Mouse (Mus musculus): ENCODE data around the gene Mtus2. TPM values are rescaled to one million over a fixed set of nuclear protein-coding genes. Genes with fewer than 3 reads are reported as not detected.

Mtus2 gene
- polyA plus RNA-seq, 1 experiment from 2014 or later = 18.1 TPM

DNA sequence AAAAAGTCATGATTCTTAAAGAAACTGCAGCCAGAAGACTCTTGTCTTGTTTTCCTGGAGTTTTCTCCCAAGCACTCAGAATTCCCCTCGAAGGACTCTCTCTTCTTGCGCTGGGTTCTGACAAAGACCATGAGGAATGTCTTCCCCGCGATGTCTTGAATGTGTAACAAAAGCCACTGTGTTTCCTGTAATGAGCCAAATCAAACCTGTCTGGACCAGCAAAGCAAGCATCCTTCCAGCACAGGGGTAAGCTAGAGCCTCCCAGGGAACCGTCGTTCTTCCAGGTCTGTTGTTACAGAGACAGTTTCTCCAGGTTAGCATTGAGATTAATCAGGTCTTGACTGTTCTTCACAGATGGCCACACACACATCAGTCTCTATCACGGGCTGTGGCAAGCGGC, 321.1 kb downstream of the Mtus2 start:
- Histone ChIP-seq H3K4me2 (replicated peaks; ENCODE audit: low read depth, low read length) (no peak overlapping the region), H3K9me3 (ENCODE audit: control insufficient read depth, low read depth, low read length) (no peaks in the 10 kb centered on the region), H3K4me3 (ENCODE audit: low read depth, low read length) (no peak overlapping the region), H3K36me3 (ENCODE audit: control insufficient read depth, insufficient read depth, low read length) (no peaks in the 10 kb centered on the region), H3K9ac (replicated peaks; ENCODE audit: low read depth, low read length) (no peak overlapping the region), H3K27ac (ENCODE audit: low read length) (no peak overlapping the region), H3K4me1 (ENCODE audit: control insufficient read depth, insufficient read depth, low read length) (no peaks in the 10 kb centered on the region), H3K27me3 (ENCODE audit: control insufficient read depth, insufficient read depth, low read length) (no peaks in the 10 kb centered on the region)
- 69% methylated on average over 8 of the region's 8 CpGs for WGBS
- no peak for ATAC-seq (ENCODE audit: insufficient number of reproducible peaks, insufficient read depth, low FRiP score, low read depth)

GRCm38 (mm10) chr5:148280321-148280720, 323.2 kb downstream of the Mtus2 start:
- Histone ChIP-seq H3K4me3 (ENCODE audit: low read depth, low read length) (no peak overlapping the region), H3K4me2 (replicated peaks; ENCODE audit: low read depth, low read length) (no peak overlapping the region), H3K9me3 (ENCODE audit: control insufficient read depth, low read depth, low read length) (no peaks in the 10 kb centered on the region), H3K9ac (replicated peaks; ENCODE audit: low read depth, low read length) (no peak overlapping the region), H3K36me3 (ENCODE audit: control insufficient read depth, insufficient read depth, low read length) (no peaks in the 10 kb centered on the region), H3K27me3 (ENCODE audit: control insufficient read depth, insufficient read depth, low read length) (no peaks in the 10 kb centered on the region), H3K4me1 (ENCODE audit: control insufficient read depth, insufficient read depth, low read length) (no peaks in the 10 kb centered on the region), H3K27ac (ENCODE audit: low read length) (no peak overlapping the region)
- no peak for ATAC-seq (ENCODE audit: insufficient number of reproducible peaks, insufficient read depth, low FRiP score, low read depth)
- 81% methylated on average over 5 of the region's 5 CpGs for WGBS

- H3K9ac ChIP-seq (replicated peaks; ENCODE audit: low read depth, low read length) = no peak overlapping the region
- H3K27ac ChIP-seq (ENCODE audit: low read length) = no peak overlapping the region
- no peaks in the 10 kb centered on the region for H3K4me1 ChIP-seq (ENCODE audit: control insufficient read depth, insufficient read depth, low read length)
- no peak for ATAC-seq (ENCODE audit: insufficient number of reproducible peaks, insufficient read depth, low FRiP score, low read depth)
- H3K4me3 ChIP-seq (ENCODE audit: low read depth, low read length) = no peak overlapping the region
- H3K27me3 ChIP-seq (ENCODE audit: control insufficient read depth, insufficient read depth, low read length) = no peaks in the 10 kb centered on the region
- no peak overlapping the region for H3K4me2 ChIP-seq (replicated peaks; ENCODE audit: low read depth, low read length)
- no peaks in the 10 kb centered on the region for H3K36me3 ChIP-seq (ENCODE audit: control insufficient read depth, insufficient read depth, low read length)
- H3K9me3 ChIP-seq (ENCODE audit: control insufficient read depth, low read depth, low read length) = no peaks in the 10 kb centered on the region
- WGBS = 82% methylated on average over 6 of the region's 6 CpGs
Measured at GRCm38 (mm10) chr5:148282093-148282492, 325.0 kb downstream of the Mtus2 start.

- no peaks in the 10 kb centered on the region for H3K27me3 ChIP-seq (ENCODE audit: control insufficient read depth, insufficient read depth, low read length)
- H3K36me3 ChIP-seq (ENCODE audit: control insufficient read depth, insufficient read depth, low read length) = no peaks in the 10 kb centered on the region
- 95% methylated on average over 5 of the region's 5 CpGs for WGBS
- no peaks in the 10 kb centered on the region for H3K9me3 ChIP-seq (ENCODE audit: control insufficient read depth, low read depth, low read length)
- no peak for ATAC-seq (ENCODE audit: insufficient number of reproducible peaks, insufficient read depth, low FRiP score, low read depth)
- no peak overlapping the region for H3K4me2 ChIP-seq (replicated peaks; ENCODE audit: low read depth, low read length)
- H3K9ac ChIP-seq (replicated peaks; ENCODE audit: low read depth, low read length) = no peak overlapping the region
- no peak overlapping the region for H3K4me3 ChIP-seq (ENCODE audit: low read depth, low read length)
- no peaks in the 10 kb centered on the region for H3K4me1 ChIP-seq (ENCODE audit: control insufficient read depth, insufficient read depth, low read length)
- no peak overlapping the region for H3K27ac ChIP-seq (ENCODE audit: low read length)
Measured at GRCm38 (mm10) chr5:148282631-148283030, 325.5 kb downstream of the Mtus2 start.

- H3K4me3 ChIP-seq (ENCODE audit: low read depth, low read length) = no peak overlapping the region
- H3K27ac ChIP-seq (ENCODE audit: low read length) = no peak overlapping the region
- H3K27me3 ChIP-seq (ENCODE audit: control insufficient read depth, insufficient read depth, low read length) = no peaks in the 10 kb centered on the region
- H3K9me3 ChIP-seq (ENCODE audit: control insufficient read depth, low read depth, low read length) = no peaks in the 10 kb centered on the region
- no peaks in the 10 kb centered on the region for H3K36me3 ChIP-seq (ENCODE audit: control insufficient read depth, insufficient read depth, low read length)
- no peak overlapping the region for H3K4me2 ChIP-seq (replicated peaks; ENCODE audit: low read depth, low read length)
- ATAC-seq (ENCODE audit: insufficient number of reproducible peaks, insufficient read depth, low FRiP score, low read depth) = no peak
- 83% methylated on average over 2 of the region's 2 CpGs for WGBS
- no peak overlapping the region for H3K9ac ChIP-seq (replicated peaks; ENCODE audit: low read depth, low read length)
- no peaks in the 10 kb centered on the region for H3K4me1 ChIP-seq (ENCODE audit: control insufficient read depth, insufficient read depth, low read length)
Measured at GRCm38 (mm10) chr5:148283177-148283576, 326.1 kb downstream of the Mtus2 start.

DNA sequence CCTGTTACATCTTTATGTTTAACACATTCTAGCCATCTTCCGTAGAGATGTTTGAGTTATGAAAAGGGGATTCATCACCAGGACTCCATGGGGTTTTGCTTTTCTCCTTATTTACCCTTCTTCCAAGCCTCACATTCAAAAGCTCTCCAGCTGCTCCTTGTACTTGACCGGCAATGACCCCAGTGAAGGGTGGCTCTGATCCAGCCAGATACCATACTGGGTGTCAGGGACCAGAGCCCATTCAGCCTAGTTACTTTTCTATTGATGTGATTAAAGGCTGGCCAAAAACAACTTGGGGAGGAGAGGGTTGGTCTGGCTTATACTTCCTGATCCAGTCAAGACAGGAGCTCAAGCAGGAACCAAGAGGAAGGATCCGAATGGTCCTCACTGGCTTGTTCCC, 326.5 kb downstream of the Mtus2 start:
- 77% methylated on average over 3 of the region's 3 CpGs for WGBS
- H3K27ac ChIP-seq (ENCODE audit: low read length) = no peak overlapping the region

GRCm38 (mm10) chr5:148287529-148287928, 330.4 kb downstream of the Mtus2 start:
- WGBS = 92% methylated on average over 5 of the region's 5 CpGs
- H3K27ac ChIP-seq (ENCODE audit: low read length) = no peak overlapping the region

More for the DNA sequence above, 326.5 kb downstream of the Mtus2 start:
- H3K4me2 ChIP-seq (replicated peaks; ENCODE audit: low read depth, low read length) = no peak overlapping the region
- no peak for ATAC-seq (ENCODE audit: insufficient number of reproducible peaks, insufficient read depth, low FRiP score, low read depth)
- no peaks in the 10 kb centered on the region for H3K36me3 ChIP-seq (ENCODE audit: control insufficient read depth, insufficient read depth, low read length)
- H3K9ac ChIP-seq (replicated peaks; ENCODE audit: low read depth, low read length) = no peak overlapping the region
- H3K9me3 ChIP-seq (ENCODE audit: control insufficient read depth, low read depth, low read length) = no peaks in the 10 kb centered on the region
- no peaks in the 10 kb centered on the region for H3K4me1 ChIP-seq (ENCODE audit: control insufficient read depth, insufficient read depth, low read length)
- no peak overlapping the region for H3K4me3 ChIP-seq (ENCODE audit: low read depth, low read length)
- no peaks in the 10 kb centered on the region for H3K27me3 ChIP-seq (ENCODE audit: control insufficient read depth, insufficient read depth, low read length)

GRCm38 (mm10) chr5:148288804-148289203, 331.7 kb downstream of the Mtus2 start:
- no peak for ATAC-seq (ENCODE audit: insufficient number of reproducible peaks, insufficient read depth, low FRiP score, low read depth)
- Histone ChIP-seq H3K9me3 (ENCODE audit: control insufficient read depth, low read depth, low read length) (no peaks in the 10 kb centered on the region), H3K4me1 (ENCODE audit: control insufficient read depth, insufficient read depth, low read length) (no peaks in the 10 kb centered on the region), H3K36me3 (ENCODE audit: control insufficient read depth, insufficient read depth, low read length) (no peaks in the 10 kb centered on the region), H3K27me3 (ENCODE audit: control insufficient read depth, insufficient read depth, low read length) (no peaks in the 10 kb centered on the region), H3K27ac (ENCODE audit: low read length) (no peak overlapping the region), H3K9ac (replicated peaks; ENCODE audit: low read depth, low read length) (no peak overlapping the region), H3K4me3 (ENCODE audit: low read depth, low read length) (no peak overlapping the region), H3K4me2 (replicated peaks; ENCODE audit: low read depth, low read length) (no peak overlapping the region)
- 71% methylated on average over 18 of the region's 18 CpGs for WGBS

More at GRCm38 (mm10) chr5:148287529-148287928, 330.4 kb downstream of the Mtus2 start:
- H3K27me3 ChIP-seq (ENCODE audit: control insufficient read depth, insufficient read depth, low read length) = no peaks in the 10 kb centered on the region
- H3K4me3 ChIP-seq (ENCODE audit: low read depth, low read length) = no peak overlapping the region
- no peak overlapping the region for H3K4me2 ChIP-seq (replicated peaks; ENCODE audit: low read depth, low read length)
- H3K9ac ChIP-seq (replicated peaks; ENCODE audit: low read depth, low read length) = no peak overlapping the region
- H3K36me3 ChIP-seq (ENCODE audit: control insufficient read depth, insufficient read depth, low read length) = no peaks in the 10 kb centered on the region
- ATAC-seq (ENCODE audit: insufficient number of reproducible peaks, insufficient read depth, low FRiP score, low read depth) = no peak
- H3K4me1 ChIP-seq (ENCODE audit: control insufficient read depth, insufficient read depth, low read length) = no peaks in the 10 kb centered on the region
- H3K9me3 ChIP-seq (ENCODE audit: control insufficient read depth, low read depth, low read length) = no peaks in the 10 kb centered on the region

DNA sequence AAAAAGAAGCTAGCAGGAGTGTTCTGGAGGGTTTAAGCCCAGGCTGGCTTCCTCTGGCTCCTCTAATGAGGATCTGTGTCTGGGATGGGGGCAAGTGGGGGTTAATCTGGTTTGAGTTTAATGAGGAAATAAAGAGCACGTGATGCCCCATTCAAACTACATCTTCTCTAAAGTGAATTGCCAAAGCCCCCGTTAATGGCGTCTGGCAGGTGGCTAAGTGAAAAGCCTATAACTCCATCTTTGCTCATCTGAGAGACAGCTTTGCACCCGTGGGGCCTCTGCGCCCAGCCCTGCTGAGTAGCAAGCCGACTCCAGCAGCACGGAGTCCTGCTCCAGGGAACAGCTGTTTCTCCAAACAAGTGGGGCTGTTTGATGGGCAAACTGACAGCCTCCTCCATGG, 332.8 kb downstream of the Mtus2 start:
- Histone ChIP-seq H3K36me3 (ENCODE audit: control insufficient read depth, insufficient read depth, low read length) (no peaks in the 10 kb centered on the region), H3K9ac (replicated peaks; ENCODE audit: low read depth, low read length) (no peak overlapping the region), H3K4me3 (ENCODE audit: low read depth, low read length) (no peak overlapping the region), H3K4me1 (ENCODE audit: control insufficient read depth, insufficient read depth, low read length) (no peaks in the 10 kb centered on the region), H3K27me3 (ENCODE audit: control insufficient read depth, insufficient read depth, low read length) (no peaks in the 10 kb centered on the region), H3K9me3 (ENCODE audit: control insufficient read depth, low read depth, low read length) (no peaks in the 10 kb centered on the region), H3K27ac (ENCODE audit: low read length) (no peak overlapping the region), H3K4me2 (replicated peaks; ENCODE audit: low read depth, low read length) (no peak overlapping the region)
- 66% methylated on average over 7 of the region's 7 CpGs for WGBS
- ATAC-seq (ENCODE audit: insufficient number of reproducible peaks, insufficient read depth, low FRiP score, low read depth) = no peak

All from stomach, embryonic 14.5 days (tissue).